Mouse (Mus musculus) megakaryocyte-erythroid progenitor cell, adult 5 weeks (primary cell): ENCODE measurements around the gene Lce3c. TPM values are rescaled to one million over a fixed set of nuclear protein-coding genes. Genes with fewer than 3 reads are reported as not detected.

Experiments used
- polyA plus RNA-seq: library from polyadenylated mRNA; stranded (reverse); fragments of >175 nt; gene quantifications from 2 replicates; pipeline ENCODE4 v1.2.3, GENCODE M21; 2012

Gene Lce3c
- polyA plus RNA-seq: not detected in 2 replicates

GRCm38 (mm10) chr3:92944186-92944585, at the start of gene Lce3c:
Lce3c (plus strand) TSS chr3:92944486.

GRCm38 (mm10) chr3:92926130-92926529, 18.2 kb upstream of the Lce3c start, which contains the start of gene Lce3a:
Lce3a (minus strand) TSS chr3:92926230.

DNA sequence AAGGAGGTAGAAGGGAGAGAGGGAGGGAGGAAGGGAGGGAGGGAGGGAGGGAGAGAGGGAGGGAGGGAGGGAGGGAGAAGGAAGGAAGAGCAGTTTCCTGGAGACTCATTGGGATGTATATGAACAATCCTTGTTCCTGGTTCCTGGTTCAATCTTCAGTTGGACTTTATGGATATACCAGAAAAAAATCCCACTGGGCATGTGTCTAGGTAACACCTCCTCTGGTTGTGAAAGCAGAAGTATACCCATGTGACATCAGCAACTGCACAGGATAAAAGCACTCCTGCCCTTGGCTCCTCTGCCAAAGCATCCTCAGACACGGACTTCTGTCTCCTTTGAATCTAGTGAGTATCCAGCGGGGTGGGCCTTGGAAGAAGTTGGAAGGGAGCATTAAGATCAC, 11.6 kb upstream of the Lce3c start, which contains the start of gene Lce3b:
TSS of gene Lce3b (plus strand) at position 301 of the 400 bp plus-strand sequence.

DNA sequence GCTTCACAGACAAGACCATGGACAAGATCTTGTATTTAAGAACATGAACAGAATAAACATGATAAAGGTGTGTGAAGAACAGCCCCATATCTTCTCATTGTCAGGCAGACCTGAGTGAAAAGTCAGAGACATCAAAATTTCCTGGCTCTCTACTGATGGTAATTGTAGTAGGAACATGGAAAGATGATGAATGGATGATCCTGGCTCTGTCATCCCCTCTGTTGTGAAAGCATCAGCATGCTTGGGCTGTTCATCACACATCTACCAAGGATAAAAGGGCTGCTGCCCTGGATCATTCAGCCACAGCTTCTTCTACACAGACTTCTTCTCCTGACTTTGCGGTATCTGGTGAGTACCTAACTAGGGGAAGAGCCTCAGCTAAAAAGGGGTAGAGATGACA, 12.8 kb downstream of the Lce3c start, which contains the start of gene Lce3d:
TSS of gene Lce3d (plus strand) at position 301 of the 400 bp plus-strand sequence.

DNA sequence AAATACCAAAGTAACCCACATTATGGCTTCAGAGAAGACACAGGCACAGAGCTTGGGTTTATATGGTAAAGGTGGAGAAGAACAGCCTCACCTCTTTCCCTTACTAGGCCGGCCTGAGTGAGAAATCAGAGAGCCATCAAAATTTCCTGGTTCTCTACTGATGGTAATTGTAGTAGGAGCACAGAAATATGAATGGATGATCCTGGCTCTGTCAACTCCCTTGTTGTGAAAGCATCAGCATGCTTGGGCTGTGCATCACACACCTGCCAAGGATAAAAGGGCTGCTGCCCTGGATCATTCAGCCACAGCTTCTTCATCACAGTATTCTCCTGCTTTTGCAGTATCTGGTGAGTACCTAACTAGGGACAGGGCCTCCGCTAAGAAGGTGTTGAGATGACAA, 22.5 kb downstream of the Lce3c start, which contains the start of gene Lce3e:
TSS of gene Lce3e (plus strand) at position 301 of the 400 bp plus-strand sequence.

DNA sequence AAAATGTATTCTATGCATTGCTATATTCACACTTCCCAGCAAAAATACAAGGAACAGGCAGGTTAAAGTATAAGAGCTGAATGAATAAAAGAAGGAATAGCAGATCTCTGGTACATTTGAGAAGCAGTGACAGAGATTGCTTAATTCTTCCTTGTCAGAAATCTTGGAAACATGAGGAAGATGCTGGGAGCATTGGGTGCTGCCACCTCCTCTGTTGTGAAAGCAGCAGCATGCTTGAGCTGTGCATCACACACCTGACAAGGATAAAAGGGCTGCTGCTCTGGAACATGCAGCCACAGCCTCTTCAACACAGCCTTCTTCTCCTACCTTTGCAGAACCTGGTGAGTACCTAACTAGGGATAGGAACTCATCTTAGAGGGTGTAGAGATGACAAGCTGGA, 47.6 kb downstream of the Lce3c start, which contains the start of gene Lce3f:
TSS of gene Lce3f (plus strand) at position 301 of the 400 bp plus-strand sequence.

Other genes with a start within 250 kb of the Lce3c start
- not detected in 2 replicates for gene Lce1e, start 235.4 kb upstream of the Lce3c start, polyA plus RNA-seq
- gene Lce1f, start 224.1 kb upstream of the Lce3c start, polyA plus RNA-seq: not detected in 2 replicates
- not detected in 2 replicates for gene Gm38119, start 205.4 kb upstream of the Lce3c start, polyA plus RNA-seq
- not detected in 2 replicates for gene Lce1g, start 192.1 kb upstream of the Lce3c start, polyA plus RNA-seq
- not detected in 2 replicates for gene Lce1h, start 179.4 kb upstream of the Lce3c start, polyA plus RNA-seq
- gene Lce1i, start 165.6 kb upstream of the Lce3c start, polyA plus RNA-seq: not detected in 2 replicates
- not detected in 2 replicates for gene Lce1j, start 154.0 kb upstream of the Lce3c start, polyA plus RNA-seq
- not detected in 2 replicates for gene Lce1k, start 136.6 kb upstream of the Lce3c start, polyA plus RNA-seq
- gene Kprp, start 117.2 kb upstream of the Lce3c start, polyA plus RNA-seq: not detected in 2 replicates
- not detected in 2 replicates for gene Lce1l, start 93.2 kb upstream of the Lce3c start, polyA plus RNA-seq
- not detected in 2 replicates for gene 2310050C09Rik, start 74.3 kb upstream of the Lce3c start, polyA plus RNA-seq
- not detected in 2 replicates for gene Lce3a, start 18.3 kb upstream of the Lce3c start, polyA plus RNA-seq
- not detected in 2 replicates for gene Lce3b, start 11.5 kb upstream of the Lce3c start, polyA plus RNA-seq
- not detected in 2 replicates for gene Lce3d, start 12.9 kb downstream of the Lce3c start, polyA plus RNA-seq
- not detected in 2 replicates for gene Lce3e, start 22.6 kb downstream of the Lce3c start, polyA plus RNA-seq
- not detected in 2 replicates for gene Lce3f, start 47.7 kb downstream of the Lce3c start, polyA plus RNA-seq
- not detected in 2 replicates for gene Crct1, start 71.2 kb downstream of the Lce3c start, polyA plus RNA-seq
- gene Lce1m, start 74.6 kb downstream of the Lce3c start, polyA plus RNA-seq: not detected in 2 replicates
- gene Gm4858, start 124.3 kb downstream of the Lce3c start, polyA plus RNA-seq: not detected in 2 replicates
- not detected in 2 replicates for gene Crnn, start 200.3 kb downstream of the Lce3c start, polyA plus RNA-seq